7 mouse cellular contexts compared by ENCODE assay signal in the genomic region with DNA sequence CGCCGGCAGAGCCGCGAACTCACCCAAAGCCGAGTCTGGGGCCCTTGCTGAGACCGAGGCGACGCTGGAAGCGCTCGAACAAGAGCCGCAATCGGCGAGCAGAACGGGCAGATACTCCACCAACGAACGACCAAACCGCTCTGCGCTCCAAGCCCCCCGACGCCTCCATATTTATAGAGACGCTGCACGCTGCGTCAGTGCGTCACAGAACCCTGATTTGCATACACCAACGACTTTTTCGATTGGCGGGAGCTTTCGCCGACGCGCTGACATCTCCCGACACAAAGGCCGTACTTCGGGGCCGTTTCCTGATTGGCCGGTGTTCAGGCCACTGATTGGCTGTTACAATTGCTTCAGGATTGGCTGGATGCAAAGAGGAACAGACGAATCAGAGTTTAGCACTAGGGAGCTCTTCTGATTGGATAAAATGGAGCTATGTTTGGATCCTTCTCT. TPM values are rescaled to one million over a fixed set of nuclear protein-coding genes. Genes with fewer than 3 reads are reported as not detected.
DNase-seq lines count a peak whose midpoint lies in the region; ATAC-seq and TF ChIP-seq lines count a peak whose summit lies in the region.

No protein-coding gene starts in this region.

- peak; percentile 90 for ATAC-seq in intestine, postnatal 0 days
- peak; percentile 96 for ATAC-seq in midbrain, embryonic 13.5 days

- peak overlapping the region; percentile 99 for H3K27ac ChIP-seq in embryonic facial prominence, embryonic 10.5 days (replicated peaks)
- H3K27ac ChIP-seq in intestine, postnatal 0 days (ENCODE audit: low read depth, low read length), result peak overlapping the region; percentile 99
- H3K27ac ChIP-seq in limb, embryonic 10.5 days, result peak overlapping the region; percentile 99
- peak overlapping the region; percentile 100 for H3K27ac ChIP-seq in midbrain, embryonic 13.5 days

- H3K36me3 ChIP-seq in embryonic facial prominence, embryonic 10.5 days (replicated peaks), result peaks cover 26% of the 10 kb centered on the region
- H3K36me3 ChIP-seq in intestine, postnatal 0 days (ENCODE audit: control insufficient read depth, insufficient read depth), result peaks cover 14% of the 10 kb centered on the region
- peaks cover 33% of the 10 kb centered on the region for H3K36me3 ChIP-seq in limb, embryonic 10.5 days
- peaks cover 13% of the 10 kb centered on the region; the same call in 1 of the 2 replicates for H3K36me3 ChIP-seq in midbrain, embryonic 13.5 days

- H3K27me3 ChIP-seq in embryonic facial prominence, embryonic 10.5 days (replicated peaks; ENCODE audit: low read depth, poor library complexity, severe bottlenecking), result no peaks in the 10 kb centered on the region
- H3K27me3 ChIP-seq in intestine, postnatal 0 days (replicated peaks; ENCODE audit: control insufficient read depth, insufficient read depth, low read length), result no peaks in the 10 kb centered on the region
- H3K27me3 ChIP-seq in limb, embryonic 10.5 days (ENCODE audit: low read depth, poor library complexity, severe bottlenecking), result no peaks in the 10 kb centered on the region
- no peaks in the 10 kb centered on the region for H3K27me3 ChIP-seq in midbrain, embryonic 13.5 days

- peaks cover 8% of the 10 kb centered on the region for H3K4me1 ChIP-seq in embryonic facial prominence, embryonic 10.5 days
- H3K4me1 ChIP-seq in intestine, postnatal 0 days (replicated peaks; ENCODE audit: control insufficient read depth, insufficient read depth, low read length), result no peaks in the 10 kb centered on the region
- H3K4me1 ChIP-seq in limb, embryonic 10.5 days, result peaks cover 9% of the 10 kb centered on the region
- peaks cover 19% of the 10 kb centered on the region for H3K4me1 ChIP-seq in midbrain, embryonic 13.5 days (replicated peaks)

- H3K4me3 ChIP-seq in embryonic facial prominence, embryonic 10.5 days, result peak overlapping the region; percentile 97
- H3K4me3 ChIP-seq in intestine, postnatal 0 days (ENCODE audit: low read depth, low read length), result peak overlapping the region; percentile 99
- peak overlapping the region; percentile 96 for H3K4me3 ChIP-seq in limb, embryonic 10.5 days
- peak overlapping the region; percentile 95 for H3K4me3 ChIP-seq in midbrain, embryonic 13.5 days (replicated peaks)

- peak overlapping the region; percentile 64 for H3K4me2 ChIP-seq in intestine, postnatal 0 days (replicated peaks; ENCODE audit: low read depth)
- H3K4me2 ChIP-seq in midbrain, embryonic 13.5 days (replicated peaks), result peak overlapping the region; percentile 85; the same call in 1 of the 2 replicates

- WGBS in embryonic facial prominence, embryonic 10.5 days, result under 1% methylated on average over 37 of the region's 37 CpGs
- WGBS in intestine, postnatal 0 days, result under 1% methylated on average over 37 of the region's 37 CpGs
- under 1% methylated on average over 37 of the region's 37 CpGs for WGBS in limb, embryonic 10.5 days
- under 1% methylated on average over 37 of the region's 37 CpGs for WGBS in midbrain, embryonic 13.5 days

- no peaks in the 10 kb centered on the region for H3K9me3 ChIP-seq in embryonic facial prominence, embryonic 10.5 days
- no peaks in the 10 kb centered on the region for H3K9me3 ChIP-seq in intestine, postnatal 0 days (ENCODE audit: control insufficient read depth)
- H3K9me3 ChIP-seq in limb, embryonic 10.5 days (replicated peaks), result no peaks in the 10 kb centered on the region
- H3K9me3 ChIP-seq in midbrain, embryonic 13.5 days, result no peaks in the 10 kb centered on the region

- DNase-seq in adrenal gland, postnatal 14 days, result peak; percentile 97
- peak; percentile 97 for DNase-seq in embryonic facial prominence, embryonic 10.5 days (ENCODE audit: low spot score)
- DNase-seq in gonadal fat pad, adult 2 months (ENCODE audit: low read depth), result peak; percentile 95
- DNase-seq in limb, embryonic 10.5 days (ENCODE audit: low spot score), result peak; percentile 98
- peak; percentile 95 for DNase-seq in spleen, adult 12 weeks (ENCODE audit: low spot score)

- H3K9ac ChIP-seq in intestine, postnatal 0 days (ENCODE audit: low read depth, low read length), result peak overlapping the region; percentile 99
- H3K9ac ChIP-seq in midbrain, embryonic 13.5 days (replicated peaks), result peak overlapping the region; percentile 100

- no peak for TF ChIP-seq CTCF in intestine, postnatal 0 days (IDR thresholded peaks at IDR 0.05; ENCODE audit: low read depth)

RNA-seq across cellular contexts. Expression of gene H3f3b, which starts 3.4 kb away (rescaled TPM):
- total RNA-seq in adrenal gland, postnatal 14 days (2021), result 340 and 347 TPM in 2 replicates
- polyA plus RNA-seq in embryonic facial prominence, embryonic 10.5 days (2016; fragmentation: Nextera tagmentation; extraction: Ambion mirVana), result 1,824 and 1,981 TPM in 2 replicates
- 147 and 215 TPM in 2 replicates for polyA plus RNA-seq in gonadal fat pad, adult 2 months (2012; rRNA removed)
- 1,144 and 1,190 TPM in 2 replicates for polyA plus RNA-seq in intestine, postnatal 0 days (2015; fragmentation: Nextera tagmentation; extraction: Ambion mirVana)
- polyA plus RNA-seq in limb, embryonic 10.5 days (2016; fragmentation: Nextera tagmentation; extraction: Ambion mirVana), result 1,754 and 1,985 TPM in 2 replicates
- 2,611 and 2,977 TPM in 2 replicates for polyA plus RNA-seq in midbrain, embryonic 13.5 days (2015; fragmentation: Nextera tagmentation; extraction: Ambion mirVana)

RNA-seq across cellular contexts. Expression of gene Unk, which starts 5.7 kb away (rescaled TPM):
- 20.6 and 24.4 TPM in 2 replicates for total RNA-seq in adrenal gland, postnatal 14 days (2021)
- 49.4 and 50.9 TPM in 2 replicates for polyA plus RNA-seq in embryonic facial prominence, embryonic 10.5 days (2016; fragmentation: Nextera tagmentation; extraction: Ambion mirVana)
- polyA plus RNA-seq in gonadal fat pad, adult 2 months (2012; rRNA removed), result 30.2 and 35.0 TPM in 2 replicates
- 7.4 and 8.8 TPM in 2 replicates for polyA plus RNA-seq in intestine, postnatal 0 days (2015; fragmentation: Nextera tagmentation; extraction: Ambion mirVana)
- polyA plus RNA-seq in limb, embryonic 10.5 days (2016; fragmentation: Nextera tagmentation; extraction: Ambion mirVana), result 46.1 and 53.2 TPM in 2 replicates
- polyA plus RNA-seq in midbrain, embryonic 13.5 days (2015; fragmentation: Nextera tagmentation; extraction: Ambion mirVana), result 41.1 and 43.7 TPM in 2 replicates

RNA-seq across cellular contexts. Expression of gene Galk1, which starts 11.9 kb away (rescaled TPM):
- 41.5 and 51.9 TPM in 2 replicates for total RNA-seq in adrenal gland, postnatal 14 days (2021)
- 212 and 216 TPM in 2 replicates for polyA plus RNA-seq in embryonic facial prominence, embryonic 10.5 days (2016; fragmentation: Nextera tagmentation; extraction: Ambion mirVana)
- polyA plus RNA-seq in gonadal fat pad, adult 2 months (2012; rRNA removed), result 46.9 and 47.3 TPM in 2 replicates
- 387 and 418 TPM in 2 replicates for polyA plus RNA-seq in intestine, postnatal 0 days (2015; fragmentation: Nextera tagmentation; extraction: Ambion mirVana)
- 243 and 283 TPM in 2 replicates for polyA plus RNA-seq in limb, embryonic 10.5 days (2016; fragmentation: Nextera tagmentation; extraction: Ambion mirVana)
- polyA plus RNA-seq in midbrain, embryonic 13.5 days (2015; fragmentation: Nextera tagmentation; extraction: Ambion mirVana), result 49.2 and 58.9 TPM in 2 replicates

RNA-seq across cellular contexts. Expression of gene Itgb4, which starts 49.9 kb away (rescaled TPM):
- 3.6 and 4.4 TPM in 2 replicates for total RNA-seq in adrenal gland, postnatal 14 days (2021)
- polyA plus RNA-seq in embryonic facial prominence, embryonic 10.5 days (2016; fragmentation: Nextera tagmentation; extraction: Ambion mirVana), result 1.1 and 1.5 TPM in 2 replicates
- 9.3 and 11.0 TPM in 2 replicates for polyA plus RNA-seq in gonadal fat pad, adult 2 months (2012; rRNA removed)
- 16.6 and 17.8 TPM in 2 replicates for polyA plus RNA-seq in intestine, postnatal 0 days (2015; fragmentation: Nextera tagmentation; extraction: Ambion mirVana)
- 0.90 and 1.6 TPM in 2 replicates for polyA plus RNA-seq in limb, embryonic 10.5 days (2016; fragmentation: Nextera tagmentation; extraction: Ambion mirVana)
- 0.15 and 0.43 TPM in 2 replicates for polyA plus RNA-seq in midbrain, embryonic 13.5 days (2015; fragmentation: Nextera tagmentation; extraction: Ambion mirVana)

RNA-seq across cellular contexts. Expression of gene Unc13d, which starts 53.4 kb away (rescaled TPM):
- 0.74 and 4.0 TPM in 2 replicates for total RNA-seq in adrenal gland, postnatal 14 days (2021)
- 2.9 TPM in 2 replicates for polyA plus RNA-seq in embryonic facial prominence, embryonic 10.5 days (2016; fragmentation: Nextera tagmentation; extraction: Ambion mirVana)
- polyA plus RNA-seq in gonadal fat pad, adult 2 months (2012; rRNA removed), result 1.3 and 1.6 TPM in 2 replicates
- polyA plus RNA-seq in intestine, postnatal 0 days (2015; fragmentation: Nextera tagmentation; extraction: Ambion mirVana), result 1.1 and 1.2 TPM in 2 replicates
- 2.4 and 3.7 TPM in 2 replicates for polyA plus RNA-seq in limb, embryonic 10.5 days (2016; fragmentation: Nextera tagmentation; extraction: Ambion mirVana)
- 1.2 TPM in 2 replicates for polyA plus RNA-seq in midbrain, embryonic 13.5 days (2015; fragmentation: Nextera tagmentation; extraction: Ambion mirVana)

Comparison
In these comparisons a context has a peak if more than half of its experiments do, and no peak if none do; other contexts are left out.
1. Peak in every context shown above with its lines: DNase-seq, ATAC-seq, H3K4me3 ChIP-seq and H3K27ac ChIP-seq.